Mouse (Mus musculus): ENCODE results near the gene Gm42791. TPM values are rescaled to one million over a fixed set of nuclear protein-coding genes. Genes with fewer than 3 reads are reported as not detected.

Gm42791 gene
- polyA plus RNA-seq, 1 experiment from 2014 or later, result 2.1 TPM

DNA sequence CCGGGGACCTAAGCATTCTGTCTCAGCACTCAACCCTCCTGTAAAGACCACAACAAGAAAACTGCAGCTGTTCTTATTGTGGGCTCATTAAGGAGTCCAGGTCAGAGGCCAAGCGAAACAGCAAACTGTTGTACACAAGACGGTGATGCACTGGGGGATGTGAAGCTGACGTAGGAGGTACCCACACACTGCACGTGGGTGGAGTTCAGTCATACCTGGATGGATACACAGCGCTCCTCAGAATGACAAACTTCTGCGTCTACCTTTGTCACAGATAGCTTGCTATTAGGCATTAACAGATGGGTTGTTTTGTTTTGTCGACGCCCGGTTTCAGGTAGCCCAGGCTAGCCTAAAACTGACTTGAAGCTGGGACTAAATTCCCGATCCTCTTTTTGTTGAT, 2.3 kb downstream of the Gm42791 start:
- no peaks in the 10 kb centered on the region for H3K27me3 ChIP-seq
- no peaks in the 10 kb centered on the region for H3K36me3 ChIP-seq
- no peak for ATAC-seq (ENCODE audit: low FRiP score, low read depth)
- 0 out of 2 replicates have a peak, but pooled peaks cover 3% of the 10 kb centered on the region for H3K9me3 ChIP-seq
- no peak overlapping the region for H3K27ac ChIP-seq (replicated peaks)
- no peak overlapping the region for H3K4me3 ChIP-seq
- 97% methylated on average over 11 of the region's 11 CpGs for WGBS
- H3K4me1 ChIP-seq (replicated peaks), result peaks cover 31% of the 10 kb centered on the region
- no peak overlapping the region for H3K4me2 ChIP-seq
- no peak overlapping the region for H3K9ac ChIP-seq

DNA sequence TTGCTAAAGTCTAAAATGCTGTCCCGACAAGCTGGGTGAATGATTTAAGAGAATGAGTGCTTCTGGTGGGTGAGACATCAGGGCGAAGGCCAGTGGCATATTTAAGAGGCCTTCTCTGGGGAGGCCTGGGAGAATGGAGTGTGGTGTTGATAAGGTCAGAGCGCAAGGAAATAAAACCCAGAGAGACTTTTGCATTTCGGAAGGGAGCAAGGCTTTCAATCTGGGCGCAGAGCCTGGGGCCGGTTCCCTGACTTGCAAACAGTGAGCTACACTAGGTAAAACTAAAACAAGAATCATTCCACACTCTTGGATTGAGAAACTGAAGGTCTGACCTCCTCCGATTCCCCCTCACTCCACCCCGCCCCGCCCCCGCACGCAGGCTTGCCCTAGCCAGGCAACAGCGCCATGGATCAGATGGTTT, 4.0 kb downstream of the Gm42791 start:
- no peak overlapping the region for H3K4me2 ChIP-seq
- 0 out of 2 replicates have a peak, but pooled peaks cover 3% of the 10 kb centered on the region for H3K9me3 ChIP-seq
- no peak overlapping the region for H3K27ac ChIP-seq (replicated peaks)
- no peak overlapping the region for H3K4me3 ChIP-seq
- H3K9ac ChIP-seq, result no peak overlapping the region
- WGBS, result 85% methylated on average over 12 of the region's 12 CpGs
- H3K27me3 ChIP-seq, result no peaks in the 10 kb centered on the region
- peaks cover 21% of the 10 kb centered on the region for H3K4me1 ChIP-seq (replicated peaks)
- no peak for ATAC-seq (ENCODE audit: low FRiP score, low read depth)
- H3K36me3 ChIP-seq, result no peaks in the 10 kb centered on the region

DNA sequence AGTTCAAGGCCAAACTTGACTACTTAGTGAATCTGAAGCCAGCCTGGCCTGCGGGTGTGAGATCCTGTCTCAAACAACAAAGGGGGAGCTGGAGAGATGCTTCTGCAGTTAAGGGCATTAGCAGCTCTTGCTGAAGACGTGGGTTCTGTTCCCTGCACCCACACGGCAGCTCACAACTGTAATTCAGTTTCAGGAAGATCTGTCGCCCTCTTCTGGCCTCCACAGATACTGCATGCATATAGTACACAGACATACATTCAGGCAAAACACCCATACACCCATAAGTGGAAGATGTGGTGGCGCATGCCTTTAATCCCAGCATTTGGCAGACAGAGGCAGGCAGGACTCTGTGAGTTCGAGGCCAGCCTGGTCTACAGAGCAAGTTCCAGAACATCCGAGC, 5.5 kb downstream of the Gm42791 start:
- 90% methylated on average over 7 of the region's 7 CpGs for WGBS
- Histone ChIP-seq H3K4me2 (no peak overlapping the region), H3K4me1 (replicated peaks) (peaks cover 8% of the 10 kb centered on the region), H3K27ac (replicated peaks) (no peak overlapping the region), H3K36me3 (no peaks in the 10 kb centered on the region), H3K9me3 (0 out of 2 replicates have a peak, but pooled peaks cover 3% of the 10 kb centered on the region), H3K27me3 (no peaks in the 10 kb centered on the region), H3K9ac (no peak overlapping the region), H3K4me3 (no peak overlapping the region)
- no peak for ATAC-seq (ENCODE audit: low FRiP score, low read depth)

GRCm38 (mm10) chr5:148984961-148985360, 10.0 kb downstream of the Gm42791 start:
- 43% methylated on average over 13 of the region's 13 CpGs for WGBS
- H3K4me2 ChIP-seq, result no peak overlapping the region
- H3K27ac ChIP-seq (replicated peaks), result no peak overlapping the region
- no peak overlapping the region for H3K9ac ChIP-seq
- H3K27me3 ChIP-seq, result no peaks in the 10 kb centered on the region
- H3K4me1 ChIP-seq (replicated peaks), result no peaks in the 10 kb centered on the region
- no peaks in the 10 kb centered on the region for H3K36me3 ChIP-seq
- H3K9me3 ChIP-seq, result 0 out of 2 replicates have a peak, but pooled peaks cover 3% of the 10 kb centered on the region
- ATAC-seq (ENCODE audit: low FRiP score, low read depth), result no peak
- no peak overlapping the region for H3K4me3 ChIP-seq

DNA sequence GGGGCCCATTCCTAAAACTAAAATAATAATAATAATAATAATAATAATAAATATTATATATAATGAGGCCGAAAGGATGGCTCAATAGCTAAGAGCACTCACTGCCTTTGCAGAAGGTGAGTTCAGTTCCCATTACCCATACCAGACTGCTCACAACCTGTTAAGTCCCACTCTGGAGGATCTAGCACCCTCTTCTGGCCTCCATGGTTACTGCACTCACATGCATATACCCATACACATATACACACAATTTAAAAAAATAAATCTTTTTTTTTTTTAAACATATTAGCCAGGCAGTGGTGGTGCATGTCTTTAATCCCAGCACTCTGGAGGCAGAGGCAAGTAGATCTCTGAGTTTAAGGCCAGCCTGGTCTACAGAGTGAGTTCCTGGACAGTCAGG, 11.3 kb downstream of the Gm42791 start:
- Histone ChIP-seq H3K9me3 (0 out of 2 replicates have a peak, but pooled peaks cover 3% of the 10 kb centered on the region), H3K4me2 (no peak overlapping the region), H3K27ac (replicated peaks) (no peak overlapping the region), H3K9ac (no peak overlapping the region), H3K4me3 (no peak overlapping the region), H3K36me3 (no peaks in the 10 kb centered on the region), H3K27me3 (no peaks in the 10 kb centered on the region), H3K4me1 (replicated peaks) (no peaks in the 10 kb centered on the region)
- no peak for ATAC-seq (ENCODE audit: low FRiP score, low read depth)
- 100% methylated on average over 1 of the region's 1 CpGs for WGBS

DNA sequence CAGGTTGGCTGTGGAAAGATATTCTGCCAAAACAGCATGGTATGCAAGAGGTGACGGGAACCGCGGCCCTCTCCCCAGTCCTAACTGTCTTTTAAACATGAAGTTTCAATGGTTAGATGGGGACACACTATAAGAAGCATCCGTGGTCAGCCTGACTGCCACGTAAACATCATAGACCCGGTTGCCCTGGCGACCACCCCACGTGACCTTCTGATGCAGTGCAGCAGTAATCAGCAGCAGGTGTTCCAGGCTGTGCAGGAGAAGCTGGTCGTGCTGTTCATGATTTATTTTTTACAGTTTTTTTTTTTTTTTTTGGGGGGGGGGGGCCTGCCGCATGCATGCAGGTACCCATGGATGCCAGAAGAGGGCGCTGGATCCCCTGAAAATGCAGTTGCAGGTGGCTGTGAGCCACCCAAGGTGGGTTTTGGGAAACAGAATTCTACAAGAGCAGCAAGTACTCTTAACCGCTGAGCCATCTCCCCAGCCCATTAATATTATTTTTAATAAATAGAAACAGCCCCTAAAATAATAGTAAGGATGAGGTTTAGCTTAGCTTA, 11.8 kb downstream of the Gm42791 start:
- Histone ChIP-seq H3K9me3 (0 out of 2 replicates have a peak, but pooled peaks cover 3% of the 10 kb centered on the region), H3K9ac (no peak overlapping the region), H3K36me3 (no peaks in the 10 kb centered on the region), H3K4me2 (no peak overlapping the region), H3K4me1 (replicated peaks) (no peaks in the 10 kb centered on the region; the same call in 1 of the 2 replicates), H3K27me3 (no peaks in the 10 kb centered on the region), H3K4me3 (no peak overlapping the region), H3K27ac (replicated peaks) (no peak overlapping the region)
- 71% methylated on average over 11 of the region's 12 CpGs for WGBS
- ATAC-seq (ENCODE audit: low FRiP score, low read depth), result no peak

GRCm38 (mm10) chr5:148982396-148982795, 12.6 kb downstream of the Gm42791 start:
- no peak overlapping the region for H3K27ac ChIP-seq (replicated peaks)
- H3K4me3 ChIP-seq, result no peak overlapping the region
- H3K9me3 ChIP-seq, result no peaks in the 10 kb centered on the region
- H3K27me3 ChIP-seq, result no peaks in the 10 kb centered on the region
- H3K9ac ChIP-seq, result no peak overlapping the region
- H3K4me2 ChIP-seq, result no peak overlapping the region
- no peak for ATAC-seq (ENCODE audit: low FRiP score, low read depth)
- H3K4me1 ChIP-seq (replicated peaks), result no peaks in the 10 kb centered on the region; the same call in 1 of the 2 replicates
- WGBS, result 93% methylated on average over 7 of the region's 7 CpGs
- H3K36me3 ChIP-seq, result no peaks in the 10 kb centered on the region

GRCm38 (mm10) chr5:148980607-148981006, 14.3 kb downstream of the Gm42791 start:
- Histone ChIP-seq H3K9me3 (no peaks in the 10 kb centered on the region), H3K27me3 (no peaks in the 10 kb centered on the region), H3K9ac (no peak overlapping the region), H3K4me2 (no peak overlapping the region), H3K27ac (replicated peaks) (no peak overlapping the region), H3K4me1 (replicated peaks) (no peaks in the 10 kb centered on the region; the same call in 1 of the 2 replicates), H3K4me3 (no peak overlapping the region), H3K36me3 (no peaks in the 10 kb centered on the region)
- ATAC-seq (ENCODE audit: low FRiP score, low read depth), result 0 out of 2 replicates have a peak, but pooled peaks have one; percentile 19
- 59% methylated on average over 6 of the region's 6 CpGs for WGBS

GRCm38 (mm10) chr5:148978458-148979165, 16.3 kb downstream of the Gm42791 start:
- H3K27ac ChIP-seq (replicated peaks), result no peak overlapping the region
- no peak overlapping the region for H3K9ac ChIP-seq
- no peak overlapping the region for H3K4me2 ChIP-seq
- H3K4me1 ChIP-seq (replicated peaks), result no peaks in the 10 kb centered on the region; the same call in 1 of the 2 replicates
- no peak for ATAC-seq (ENCODE audit: low FRiP score, low read depth)
- H3K27me3 ChIP-seq, result no peaks in the 10 kb centered on the region
- no peak overlapping the region for H3K4me3 ChIP-seq
- 68% methylated on average over 18 of the region's 18 CpGs for WGBS
- no peaks in the 10 kb centered on the region for H3K36me3 ChIP-seq
- no peaks in the 10 kb centered on the region for H3K9me3 ChIP-seq

GRCm38 (mm10) chr5:148977698-148978457, 17.1 kb downstream of the Gm42791 start:
- Histone ChIP-seq H3K9me3 (no peaks in the 10 kb centered on the region), H3K36me3 (no peaks in the 10 kb centered on the region), H3K4me3 (no peak overlapping the region), H3K4me2 (no peak overlapping the region), H3K9ac (no peak overlapping the region), H3K27me3 (no peaks in the 10 kb centered on the region), H3K4me1 (replicated peaks) (peaks cover 6% of the 10 kb centered on the region), H3K27ac (replicated peaks) (no peak overlapping the region; the same call in 1 of the 2 replicates)
- 38% methylated on average over 14 of the region's 14 CpGs for WGBS
- no peak for ATAC-seq (ENCODE audit: low FRiP score, low read depth)

GRCm38 (mm10) chr5:148976876-148977275, 18.1 kb downstream of the Gm42791 start:
- H3K9me3 ChIP-seq, result no peaks in the 10 kb centered on the region
- H3K9ac ChIP-seq, result no peak overlapping the region
- H3K27me3 ChIP-seq, result no peaks in the 10 kb centered on the region
- H3K27ac ChIP-seq (replicated peaks), result no peak overlapping the region
- H3K4me2 ChIP-seq, result no peak overlapping the region
- no peak overlapping the region for H3K4me3 ChIP-seq
- peaks cover 6% of the 10 kb centered on the region for H3K4me1 ChIP-seq (replicated peaks)
- H3K36me3 ChIP-seq, result no peaks in the 10 kb centered on the region
- no peak for ATAC-seq (ENCODE audit: low FRiP score, low read depth)
- 88% methylated on average over 8 of the region's 8 CpGs for WGBS

GRCm38 (mm10) chr5:148975035-148975434, 19.9 kb downstream of the Gm42791 start:
- Histone ChIP-seq H3K4me2 (no peak overlapping the region), H3K9ac (no peak overlapping the region), H3K9me3 (no peaks in the 10 kb centered on the region), H3K36me3 (no peaks in the 10 kb centered on the region), H3K27ac (replicated peaks) (no peak overlapping the region), H3K4me3 (no peak overlapping the region), H3K4me1 (replicated peaks) (peaks cover 6% of the 10 kb centered on the region), H3K27me3 (no peaks in the 10 kb centered on the region)
- ATAC-seq (ENCODE audit: low FRiP score, low read depth), result no peak
- 94% methylated on average over 12 of the region's 12 CpGs for WGBS

Data from hindbrain, embryonic 15.5 days (tissue).